Mouse (Mus musculus): ENCODE measurements around the gene Arid2.
A peak's percentile ranks its signal among the peaks of the same experiment; 100 is the strongest.
"Not testable (repeated sequence)": the region's sequence is repeated elsewhere in the genome, so short reads cannot be mapped to it uniquely, and the experiment has no call there.

The Arid2 gene

GRCm38 (mm10) chr15:96287369-96287975 is at the start of gene Arid2:
Gene Arid2, plus strand, starts transcription at chr15:96287518.
- DNase-seq (ENCODE audit: low spot score in 2 of 2) = peak; percentile 72

GRCm38 (mm10) chr15:96238071-96238470 is 49.2 kb upstream of the Arid2 start:
- no peak for DNase-seq (ENCODE audit: low spot score in 2 of 2)

- no peak for DNase-seq (ENCODE audit: low spot score in 2 of 2)
Observed at GRCm38 (mm10) chr15:96244171-96244570, 43.1 kb upstream of the Arid2 start.

GRCm38 (mm10) chr15:96244715-96245114 is 42.6 kb upstream of the Arid2 start:
- DNase-seq (ENCODE audit: low spot score in 2 of 2) = not testable (repeated sequence)

- no peak for DNase-seq (ENCODE audit: low spot score in 2 of 2)
Observed at GRCm38 (mm10) chr15:96253827-96254226, 33.5 kb upstream of the Arid2 start.

GRCm38 (mm10) chr15:96254356-96254755 is 33.0 kb upstream of the Arid2 start:
- no peak for DNase-seq (ENCODE audit: low spot score in 2 of 2)

GRCm38 (mm10) chr15:96257781-96258180 is 29.5 kb upstream of the Arid2 start:
- no peak for DNase-seq (ENCODE audit: low spot score in 2 of 2)

GRCm38 (mm10) chr15:96264614-96265013 is 22.7 kb upstream of the Arid2 start:
- DNase-seq (ENCODE audit: low spot score in 2 of 2) = no peak

GRCm38 (mm10) chr15:96267933-96268332 is 19.4 kb upstream of the Arid2 start:
- DNase-seq (ENCODE audit: low spot score in 2 of 2) = no peak

GRCm38 (mm10) chr15:96268610-96269009 is 18.7 kb upstream of the Arid2 start:
- no peak for DNase-seq (ENCODE audit: low spot score in 2 of 2)

GRCm38 (mm10) chr15:96269402-96269801 is 17.9 kb upstream of the Arid2 start:
- DNase-seq (ENCODE audit: low spot score in 2 of 2) = no peak

GRCm38 (mm10) chr15:96270272-96270880 is 16.9 kb upstream of the Arid2 start:
- no peak for DNase-seq (ENCODE audit: low spot score in 2 of 2)

GRCm38 (mm10) chr15:96272356-96272755 is 15.0 kb upstream of the Arid2 start:
- DNase-seq (ENCODE audit: low spot score in 2 of 2) = no peak

- DNase-seq (ENCODE audit: low spot score in 2 of 2) = no peak
Observed at GRCm38 (mm10) chr15:96274341-96274740, 13.0 kb upstream of the Arid2 start.

- no peak for DNase-seq (ENCODE audit: low spot score in 2 of 2)
Observed at GRCm38 (mm10) chr15:96275198-96275597, 12.1 kb upstream of the Arid2 start.

- DNase-seq (ENCODE audit: low spot score in 2 of 2) = no peak
Observed at GRCm38 (mm10) chr15:96275810-96276493, 11.4 kb upstream of the Arid2 start.

GRCm38 (mm10) chr15:96277061-96277460 is 10.3 kb upstream of the Arid2 start:
- no peak for DNase-seq (ENCODE audit: low spot score in 2 of 2)

GRCm38 (mm10) chr15:96281236-96281635 is 6.1 kb upstream of the Arid2 start:
- DNase-seq (ENCODE audit: low spot score in 2 of 2) = no peak

GRCm38 (mm10) chr15:96283141-96283540 is 4.2 kb upstream of the Arid2 start:
- no peak for DNase-seq (ENCODE audit: low spot score in 2 of 2)

- peak; percentile 26 to 38 for DNase-seq (ENCODE audit: low spot score in 2 of 2)
Observed at GRCm38 (mm10) chr15:96283920-96284431, 3.3 kb upstream of the Arid2 start.

GRCm38 (mm10) chr15:96284711-96285322 is 2.5 kb upstream of the Arid2 start:
- DNase-seq (ENCODE audit: low spot score in 2 of 2) = peak in 1 of 2 experiments; percentile 50

- peak; percentile 92 to 95 for DNase-seq (ENCODE audit: low spot score in 2 of 2)
Observed at GRCm38 (mm10) chr15:96285323-96286014, 1.8 kb upstream of the Arid2 start.
